Mouse (Mus musculus) yolk sac, embryonic 10.5 days (tissue): ENCODE measurements around the gene Mageb3.
"Not testable (repeated sequence)": the region's sequence is repeated elsewhere in the genome, so short reads cannot be mapped to it uniquely, and the experiment has no call there.

Experiments
- DNase-seq: peaks from one replicate; pipeline ENCODE4 v3.0.0-alpha.2; 2017; ENCODE audit warnings: low spot score

Gene Mageb3

GRCm38 (mm10) chr2:121955765-121956223 lies at the start of gene Mageb3, which contains the start of gene Ctdspl2:
Gene Mageb3, minus strand, starts transcription at chr2:121956092.
Gene Ctdspl2, plus strand, starts transcription at chr2:121956001.
- DNase-seq, result peak; percentile 96

- no peak for DNase-seq
Observed at GRCm38 (mm10) chr2:121995738-121996137, 39.8 kb upstream of the Mageb3 start.

GRCm38 (mm10) chr2:121957216-121957792 lies 1.4 kb upstream of the Mageb3 start:
- DNase-seq, result no peak

DNA sequence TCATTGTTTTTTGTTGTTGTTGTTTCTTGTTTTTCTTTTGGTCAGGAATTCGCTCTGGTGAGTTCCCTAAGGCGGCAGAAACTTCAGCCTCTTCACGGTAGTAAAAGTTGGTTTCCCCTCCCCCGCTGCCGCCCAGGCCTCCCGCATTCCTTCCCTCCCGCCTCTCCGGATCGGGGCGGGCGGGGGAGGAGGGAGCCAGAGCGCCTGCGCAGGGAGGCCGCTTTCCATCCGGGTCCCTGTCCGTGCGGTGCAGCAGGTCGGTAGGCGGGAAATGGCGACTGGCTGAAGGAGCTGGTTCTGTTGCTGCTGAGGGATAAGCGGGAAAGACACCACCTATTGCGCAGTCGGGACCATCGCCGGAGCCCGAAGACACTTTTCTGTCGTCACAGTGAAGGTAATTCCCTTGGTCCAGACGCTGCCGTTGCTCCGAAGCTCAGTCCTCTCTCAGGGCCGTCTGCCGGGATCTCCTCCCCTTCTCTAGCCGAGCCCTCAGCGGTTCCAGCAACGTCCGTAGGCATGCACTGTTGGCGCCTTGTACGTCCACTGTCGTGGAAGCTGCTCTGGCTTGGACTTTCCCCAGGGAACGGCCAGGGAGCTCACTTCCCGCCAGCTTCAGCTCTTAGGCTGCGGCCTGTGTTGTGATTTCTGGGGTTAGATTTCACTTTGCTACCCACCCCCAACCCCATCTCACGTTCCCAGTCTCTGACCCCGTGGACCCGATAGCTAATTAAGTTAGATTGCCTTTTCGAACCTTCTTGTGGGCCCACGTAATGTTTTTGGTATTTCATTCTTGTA lies 529 bp upstream of the Mageb3 start:
- DNase-seq, result peak; percentile 96

GRCm38 (mm10) chr2:121954971-121955656 lies 778 bp downstream of the Mageb3 start:
- DNase-seq, result peak; percentile 77

- DNase-seq, result no peak
Observed at GRCm38 (mm10) chr2:121943364-121943763, 12.5 kb downstream of the Mageb3 start.

- not testable (repeated sequence) for DNase-seq
Observed at GRCm38 (mm10) chr2:121937624-121938023, 18.3 kb downstream of the Mageb3 start.

DNA sequence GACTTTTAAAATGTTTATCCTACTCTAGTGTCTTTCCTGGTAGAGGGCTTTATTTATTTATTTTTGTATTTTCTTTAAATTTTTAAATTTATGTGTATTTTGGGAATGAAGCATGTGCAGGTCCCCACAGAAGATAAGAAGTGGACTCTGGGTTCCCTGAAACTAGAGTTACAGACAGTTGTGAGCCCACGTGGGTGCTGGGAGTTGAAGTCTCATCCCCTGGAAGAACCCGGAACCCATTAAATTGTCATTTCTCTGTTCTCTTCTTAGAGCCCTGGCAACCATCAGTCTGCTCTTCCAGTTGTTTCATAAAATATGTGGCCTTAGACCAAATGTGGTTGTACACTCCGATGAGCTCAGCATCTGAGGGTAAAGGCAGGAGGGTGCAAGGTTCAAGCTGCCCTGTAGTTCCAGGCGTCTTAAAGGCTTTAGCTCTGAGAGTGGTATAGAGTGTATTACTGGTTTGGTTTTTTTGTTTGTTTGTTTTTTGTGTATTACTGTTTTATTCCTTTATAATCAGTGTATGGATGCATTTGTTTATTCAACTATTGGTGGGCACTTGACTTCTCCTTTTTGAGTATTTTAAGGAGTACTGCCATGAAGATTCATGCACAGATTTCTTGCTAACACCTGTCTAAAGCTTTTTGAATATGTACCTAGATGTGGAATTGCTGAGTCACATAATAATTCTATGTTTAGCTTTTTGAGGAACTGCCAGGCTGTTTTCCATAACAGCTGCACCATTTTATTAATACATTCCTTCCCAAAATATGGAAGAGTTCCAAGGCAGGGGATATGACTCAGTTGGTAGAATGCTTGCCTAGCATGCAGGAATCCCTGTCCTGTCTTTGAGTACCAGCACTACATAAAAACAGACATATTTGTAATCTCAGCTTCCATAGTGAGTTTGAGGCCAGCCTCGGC lies 39.6 kb downstream of the Mageb3 start:
- DNase-seq, result no peak

DNA sequence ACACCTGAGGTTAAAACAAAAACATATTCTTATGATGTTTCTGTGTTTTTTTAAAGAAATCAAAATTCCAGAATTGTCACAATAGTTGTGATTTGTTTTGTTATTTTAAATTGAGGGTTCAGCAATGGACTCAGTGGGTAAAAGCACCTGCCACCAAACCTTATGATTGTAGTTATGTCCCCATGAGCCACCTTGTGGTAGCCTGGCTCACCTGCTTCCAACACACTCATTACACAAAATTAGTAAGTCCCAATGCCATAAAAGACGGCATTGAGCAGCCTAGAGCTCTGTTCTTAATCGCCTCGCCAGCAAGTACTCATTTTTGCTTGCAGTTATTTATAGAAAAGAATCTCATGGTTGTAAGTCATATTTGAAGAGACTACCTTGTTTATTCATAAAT lies 45.9 kb downstream of the Mageb3 start:
- DNase-seq, result no peak
